Mouse (Mus musculus) 3134 (cell line): ENCODE measurements around the gene Fdxacb1.

Source experiments
- DNase-seq: peaks from one replicate; pipeline ENCODE4 v3.0.0-alpha.2; 2011; ENCODE audit warnings: low spot score; ENCODE audit not compliant: insufficient read length; ENCODE audit errors: extremely low read depth

The Fdxacb1 gene

GRCm38 (mm10) chr9:50800985-50801384, 32.9 kb downstream of the Fdxacb1 start:
- DNase-seq: no peak

DNA sequence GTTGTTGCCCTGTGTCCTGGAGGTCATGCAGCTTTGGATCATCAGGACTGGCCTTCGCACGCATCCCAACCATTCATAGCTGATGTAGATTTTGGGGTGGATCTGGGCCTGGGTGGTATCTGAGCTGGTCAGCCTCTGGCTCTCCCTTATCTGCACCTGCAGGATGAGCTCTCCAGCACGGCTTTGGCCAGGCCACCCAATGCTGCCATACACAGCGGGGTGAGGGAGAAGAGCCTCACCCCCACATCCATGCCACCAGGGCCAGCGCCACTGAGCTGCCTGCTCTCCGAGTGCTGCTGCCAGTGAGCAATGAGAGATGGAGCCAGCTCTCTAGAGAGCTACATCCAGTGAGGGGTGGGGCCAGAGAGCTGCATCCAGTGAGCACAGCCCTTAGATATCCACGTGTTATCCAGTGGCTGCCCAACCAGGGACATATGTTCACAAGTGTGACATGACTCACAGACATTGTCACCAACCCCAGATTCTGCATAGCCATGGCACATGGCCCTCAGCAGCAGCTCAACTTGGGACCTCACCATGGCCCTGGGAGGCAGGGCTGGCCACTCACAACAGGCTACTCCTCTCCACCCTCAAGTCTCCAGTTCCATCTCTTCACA, 35.1 kb downstream of the Fdxacb1 start:
- DNase-seq: no peak

DNA sequence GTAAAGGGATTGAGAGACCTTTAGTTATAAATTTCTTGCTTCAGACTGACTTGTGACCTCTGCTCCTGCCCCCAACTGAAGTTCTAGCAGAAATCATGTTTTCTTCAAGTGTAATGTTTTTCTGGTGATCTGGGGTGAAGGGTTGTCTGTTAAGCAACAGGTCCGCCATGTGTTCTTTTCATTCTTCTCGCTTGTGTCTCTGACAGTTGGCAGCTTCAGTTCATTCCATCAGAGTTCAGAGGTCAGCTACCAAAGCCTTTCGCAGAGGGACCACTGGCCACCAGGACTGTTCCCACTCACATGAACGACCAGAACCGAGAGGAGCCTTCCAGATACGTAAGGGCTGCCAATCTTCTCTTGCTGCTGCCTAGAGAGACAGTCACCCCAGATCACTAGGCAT, 40.4 kb downstream of the Fdxacb1 start:
- no peak for DNase-seq

DNA sequence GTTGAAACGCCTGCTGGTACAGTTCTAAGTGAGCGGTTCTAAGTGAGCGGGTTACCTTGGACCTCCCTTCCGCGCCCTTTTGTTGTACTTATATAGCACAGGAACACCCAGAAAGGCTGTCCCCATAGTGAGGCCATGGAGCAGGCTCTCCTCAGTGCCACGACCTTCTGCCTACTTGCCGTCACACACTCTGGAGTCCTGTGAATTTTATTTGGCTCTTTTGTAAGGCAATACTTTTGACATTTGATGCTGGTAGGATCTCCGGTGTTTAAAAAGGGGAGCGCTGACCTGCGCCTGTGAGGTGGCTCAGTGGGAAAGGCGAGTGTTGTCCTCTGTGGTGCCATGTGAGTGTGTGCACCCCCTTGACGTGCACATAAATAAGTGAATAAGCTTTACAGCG, 41.1 kb downstream of the Fdxacb1 start:
- DNase-seq: no peak

DNA sequence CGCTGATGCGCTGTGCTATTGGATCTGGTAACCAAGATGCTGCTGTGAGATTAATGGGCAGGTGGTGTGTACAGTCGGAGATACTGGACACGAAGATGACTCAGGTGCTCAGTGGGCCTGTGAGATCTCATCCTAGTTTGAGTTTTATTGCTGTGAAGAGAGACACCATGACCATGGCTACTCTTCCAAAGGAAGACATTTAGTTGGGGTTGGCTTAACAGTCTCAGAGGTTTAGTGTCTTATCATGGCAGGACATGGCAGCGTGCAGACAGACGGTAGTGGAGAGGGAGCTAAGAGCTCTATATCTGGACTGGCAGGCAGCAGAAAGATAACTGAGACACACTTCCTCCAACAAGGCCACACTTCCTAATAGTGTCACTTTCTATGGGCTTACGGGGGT, 43.2 kb downstream of the Fdxacb1 start:
- no peak for DNase-seq

DNA sequence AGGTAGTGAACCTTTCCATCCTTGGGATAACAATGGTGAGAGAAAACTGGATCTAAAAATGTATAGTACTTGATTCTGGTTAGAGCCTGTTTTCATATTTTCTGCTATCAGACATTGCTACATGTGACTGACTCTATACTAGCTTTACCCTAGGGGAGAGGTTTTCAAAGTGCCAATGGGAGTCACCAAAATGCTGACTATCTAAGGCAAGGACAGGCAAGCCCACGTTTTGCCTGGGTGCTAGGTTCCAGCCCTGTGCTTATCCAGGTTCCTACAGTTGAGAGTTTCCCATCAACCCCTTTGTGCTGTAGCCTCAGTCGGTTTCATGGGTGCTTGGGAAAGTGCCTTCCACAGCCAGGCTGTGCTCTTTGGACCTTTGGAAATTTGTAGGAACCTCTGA, 43.7 kb downstream of the Fdxacb1 start:
- no peak for DNase-seq

GRCm38 (mm10) chr9:50813796-50814195, 45.8 kb downstream of the Fdxacb1 start:
- DNase-seq: no peak

DNA sequence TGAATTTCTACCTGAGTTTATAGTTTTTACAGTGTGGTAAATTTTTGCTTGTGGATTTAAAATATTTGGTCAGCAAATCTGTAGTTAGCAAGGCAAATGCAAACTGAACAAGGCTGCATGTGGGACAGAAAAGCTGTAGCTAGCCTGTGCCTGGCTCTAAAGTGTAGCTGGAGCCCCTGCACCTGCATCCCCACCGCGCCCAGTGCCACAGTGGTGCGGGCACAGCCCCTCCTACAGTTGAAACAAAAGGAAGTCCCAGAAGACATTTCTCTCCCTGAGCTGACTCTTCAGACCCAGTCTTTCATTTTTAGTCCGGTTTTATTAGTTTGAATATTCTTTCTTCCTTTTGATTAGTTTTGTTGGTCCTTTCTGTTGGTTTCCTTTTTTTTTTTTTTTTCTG, 47.6 kb downstream of the Fdxacb1 start:
- no peak for DNase-seq

DNA sequence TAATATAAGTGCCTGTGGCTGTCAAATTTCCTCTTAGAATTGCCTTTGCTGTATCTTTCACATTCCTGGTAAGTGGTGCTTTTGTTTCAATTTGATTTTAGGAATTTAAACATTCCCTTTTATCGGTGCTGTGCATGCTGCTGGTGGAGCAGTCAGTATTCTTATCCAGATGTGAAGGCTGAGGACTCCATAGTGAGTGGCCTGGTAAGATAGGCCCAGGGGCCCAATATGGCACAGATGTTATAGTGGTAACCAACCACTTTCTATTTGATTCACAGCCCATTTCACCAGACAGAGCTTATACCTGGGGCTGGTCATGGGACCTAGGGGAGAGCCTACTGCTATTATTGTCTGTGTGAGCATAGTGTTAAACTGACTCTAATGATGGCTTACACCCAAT, 48.5 kb downstream of the Fdxacb1 start:
- DNase-seq: no peak

DNA sequence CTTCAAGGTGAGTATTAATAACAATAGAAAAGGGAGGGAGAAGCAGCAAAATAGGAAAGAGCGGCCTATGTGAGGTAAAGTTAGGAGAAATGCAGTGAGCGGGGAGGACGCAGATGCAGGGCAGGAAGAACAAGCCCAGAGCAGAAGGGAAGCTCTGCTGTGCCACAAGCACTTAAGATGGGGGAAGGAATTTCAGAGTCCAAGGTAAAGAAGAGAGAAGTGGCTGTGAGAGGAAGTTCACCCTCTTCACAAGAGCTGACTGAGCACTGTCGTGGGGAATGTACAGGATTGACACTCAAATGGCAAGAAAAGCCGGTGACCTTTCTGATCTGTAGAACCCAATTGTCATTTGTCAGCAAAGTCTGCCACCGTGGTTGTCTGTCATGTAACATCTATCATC, 50.0 kb downstream of the Fdxacb1 start:
- no peak for DNase-seq

GRCm38 (mm10) chr9:50819716-50820115, 51.7 kb downstream of the Fdxacb1 start:
- no peak for DNase-seq

GRCm38 (mm10) chr9:50821651-50822050, 53.6 kb downstream of the Fdxacb1 start:
- no peak for DNase-seq

GRCm38 (mm10) chr9:50822216-50822615, 54.2 kb downstream of the Fdxacb1 start:
- DNase-seq: no peak
